Mouse (Mus musculus) stomach, embryonic 14.5 days (tissue): Measurements from ENCODE around the gene Sh3rf3. TPM values are rescaled to one million over a fixed set of nuclear protein-coding genes. Genes with fewer than 3 reads are reported as not detected.

ENCODE experiments used
- ATAC-seq: fragments of 200-750 bp; cut with Nextera tagmentation; 2 replicates; pipeline ENCODE4 v1.8.0; 2017; ENCODE audit warnings: low read depth, moderate TSS enrichment; ENCODE audit not compliant: insufficient number of reproducible peaks, insufficient read depth, low FRiP score
- H3K27ac ChIP-seq: fragments of 300-500 bp; sonication (generic); 2 replicates; pipeline ENCODE4 v1.5.1; 2014; ENCODE audit warnings: mild to moderate bottlenecking, low read length, moderate library complexity, mixed read lengths
- H3K27me3 ChIP-seq: fragments of 300-500 bp; sonication (generic); 2 replicates; pipeline ENCODE4 v1.6.1; 2014; ENCODE audit warnings: low read length, control low read depth, mixed read lengths; ENCODE audit not compliant: control insufficient read depth, insufficient read depth
- H3K36me3 ChIP-seq: fragments of 300-500 bp; sonication (generic); 2 replicates; pipeline ENCODE4 v1.6.1; 2014; ENCODE audit warnings: mild to moderate bottlenecking, control low read depth, low read length, moderate library complexity, mixed read lengths; ENCODE audit not compliant: control insufficient read depth, insufficient read depth
- H3K4me1 ChIP-seq: fragments of 300-500 bp; sonication (generic); 2 replicates; pipeline ENCODE4 v1.6.1; 2014; ENCODE audit warnings: low read length, control low read depth, mixed read lengths; ENCODE audit not compliant: control insufficient read depth, insufficient read depth
- H3K4me2 ChIP-seq: fragments of 300-500 bp; sonication (generic); replicated peaks from 2 replicates; pipeline ENCODE4 v1.6.1; 2014; ENCODE audit warnings: low read depth, low read length, control low read depth
- H3K4me3 ChIP-seq: fragments of 300-500 bp; sonication (generic); 2 replicates; pipeline ENCODE4 v1.5.1; 2014; ENCODE audit warnings: low read depth, low read length, control low read depth
- H3K9ac ChIP-seq: fragments of 300-500 bp; sonication (generic); replicated peaks from 2 replicates; pipeline ENCODE4 v1.6.1; 2014; ENCODE audit warnings: low read depth, mild to moderate bottlenecking, control low read depth, low read length, moderate library complexity, mixed read lengths
- H3K9me3 ChIP-seq: fragments of 300-500 bp; sonication (generic); 2 replicates; pipeline ENCODE4 v1.6.1; 2016; ENCODE audit warnings: low read depth, low read length, control low read depth; ENCODE audit not compliant: control insufficient read depth
- WGBS: fragments of 180-500 bp; shearing (Covaris S2); extraction: QIAGEN DNeasy Blood & Tissue Kit; methylation state at CpG from one replicate; pipeline ENCODE4 v1.1.7; 2014; 5-methylcytosine and 5-hydroxymethylcytosine counted together
- microRNA-seq: library from miRNA; unstranded; fragments of <30 nt; microRNA quantifications from one replicate; pipeline ENCODE4, GENCODE M21; 2016
- polyA plus RNA-seq: library from polyadenylated mRNA; unstranded; fragments of >200 nt; fragmentation: Nextera tagmentation; extraction: Ambion mirVana; gene quantifications from 2 replicates; pipeline ENCODE4 v1.2.1, GENCODE M21; 2014

Sh3rf3 gene
- polyA plus RNA-seq, 1 experiment from 2014 or later = 1.2 TPM

GRCm38 (mm10) chr10:59179620-59180019, 366.5 kb downstream of the Sh3rf3 start:
- ATAC-seq = no peak
- H3K4me2 ChIP-seq = no peak overlapping the region
- no peak overlapping the region for H3K9ac ChIP-seq
- H3K4me1 ChIP-seq = no peaks in the 10 kb centered on the region
- no peaks in the 10 kb centered on the region for H3K27me3 ChIP-seq
- 54% methylated on average over 3 of the region's 3 CpGs for WGBS
- H3K27ac ChIP-seq = no peak overlapping the region
- H3K4me3 ChIP-seq = no peak overlapping the region
- H3K9me3 ChIP-seq = no peaks in the 10 kb centered on the region
- peaks cover 3% of the 10 kb centered on the region for H3K36me3 ChIP-seq

- Histone ChIP-seq H3K36me3 (no peaks in the 10 kb centered on the region), H3K27ac (no peak overlapping the region), H3K27me3 (no peaks in the 10 kb centered on the region), H3K4me1 (no peaks in the 10 kb centered on the region), H3K4me3 (no peak overlapping the region), H3K4me2 (no peak overlapping the region), H3K9me3 (no peaks in the 10 kb centered on the region), H3K9ac (no peak overlapping the region)
- no peak for ATAC-seq
- WGBS = 64% methylated on average over 3 of the region's 3 CpGs
These were observed 369.1 kb downstream of the Sh3rf3 start for GRCm38 (mm10) chr10:59182306-59182705.

Small RNA genes lying within 50 kb of the gene (microRNA-seq; reads per million reads assigned to microRNA genes)
- not detected for gene Gm27672

Other genes starting within 250 kb of the Sh3rf3 start
- 3.5 and 4.5 TPM in 2 replicates for gene Edar, start 137.7 kb upstream of the Sh3rf3 start, polyA plus RNA-seq
- not detected in 2 replicates for gene Gm17542, start 95.1 kb upstream of the Sh3rf3 start, polyA plus RNA-seq